Mouse (Mus musculus) limb, embryonic 15.5 days (tissue): ENCODE data around the gene Cnpy1. TPM values are rescaled to one million over a fixed set of nuclear protein-coding genes. Genes with fewer than 3 reads are reported as not detected.

Experiments used
- ATAC-seq: fragments of 200-750 bp; cut with Nextera tagmentation; 2 replicates; pipeline ENCODE4 v1.8.0; 2017; ENCODE audit warnings: low read depth, moderate TSS enrichment; ENCODE audit not compliant: insufficient number of reproducible peaks, low FRiP score, low TSS enrichment
- H3K27ac ChIP-seq: fragments of 300-500 bp; sonication (generic); 2 replicates; pipeline ENCODE4 v1.5.1; 2015; ENCODE audit warnings: moderate library complexity, mild to moderate bottlenecking, inconsistent platforms
- H3K27me3 ChIP-seq: fragments of 300-500 bp; sonication (generic); 2 replicates; pipeline ENCODE4 v1.6.1; 2015; ENCODE audit warnings: inconsistent platforms
- H3K36me3 ChIP-seq: fragments of 300-500 bp; sonication (generic); 2 replicates; pipeline ENCODE4 v1.6.1; 2015; ENCODE audit warnings: inconsistent platforms
- H3K4me1 ChIP-seq: fragments of 300-500 bp; sonication (generic); 2 replicates; pipeline ENCODE4 v1.6.1; 2015; ENCODE audit warnings: inconsistent platforms
- H3K4me2 ChIP-seq: fragments of 300-500 bp; sonication (generic); 2 replicates; pipeline ENCODE4 v1.6.1; 2015; ENCODE audit warnings: mild to moderate bottlenecking, inconsistent platforms
- H3K4me3 ChIP-seq: fragments of 300-500 bp; sonication (generic); 2 replicates; pipeline ENCODE4 v1.5.1; 2015; ENCODE audit warnings: mild to moderate bottlenecking, inconsistent platforms
- H3K9ac ChIP-seq: fragments of 300-500 bp; sonication (generic); 2 replicates; pipeline ENCODE4 v1.6.1; 2015; ENCODE audit warnings: inconsistent platforms
- H3K9me3 ChIP-seq: fragments of 300-500 bp; sonication (generic); 2 replicates; pipeline ENCODE4 v1.6.1; 2016; ENCODE audit warnings: inconsistent platforms
- WGBS: fragments of 180-500 bp; shearing (Covaris S2); methylation state at CpG from one replicate; pipeline ENCODE4 v1.1.7; 2015; 5-methylcytosine and 5-hydroxymethylcytosine counted together
- polyA plus RNA-seq: library from polyadenylated mRNA; unstranded; fragments of >200 nt; fragmentation: Nextera tagmentation; extraction: Ambion mirVana; gene quantifications from 2 replicates; pipeline ENCODE4 v1.2.1, GENCODE M21; 2015

Cnpy1 gene
- polyA plus RNA-seq, 1 experiment from 2014 or later: not detected

DNA sequence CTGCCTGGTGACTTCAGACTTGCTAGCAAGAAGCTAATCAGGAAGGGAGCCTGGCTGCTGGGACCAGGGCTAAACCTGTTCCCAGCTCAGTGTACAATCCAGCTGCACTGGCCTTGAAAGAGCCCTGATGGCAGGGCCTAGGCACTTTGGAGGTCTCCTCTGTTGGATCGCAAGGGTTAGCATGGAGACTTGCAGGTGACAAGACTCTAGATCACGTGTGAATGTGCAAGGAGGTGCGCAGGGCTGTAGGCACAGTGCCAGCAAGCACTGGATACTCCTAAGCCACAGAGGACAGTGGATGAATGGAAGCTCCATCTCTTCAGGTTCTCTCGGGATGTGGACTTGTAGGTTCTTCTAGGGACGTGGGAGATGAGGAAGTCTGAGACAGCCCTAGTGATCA lies 6.7 kb downstream of the Cnpy1 start:
- 76% methylated on average over 5 of the region's 5 CpGs for WGBS

DNA sequence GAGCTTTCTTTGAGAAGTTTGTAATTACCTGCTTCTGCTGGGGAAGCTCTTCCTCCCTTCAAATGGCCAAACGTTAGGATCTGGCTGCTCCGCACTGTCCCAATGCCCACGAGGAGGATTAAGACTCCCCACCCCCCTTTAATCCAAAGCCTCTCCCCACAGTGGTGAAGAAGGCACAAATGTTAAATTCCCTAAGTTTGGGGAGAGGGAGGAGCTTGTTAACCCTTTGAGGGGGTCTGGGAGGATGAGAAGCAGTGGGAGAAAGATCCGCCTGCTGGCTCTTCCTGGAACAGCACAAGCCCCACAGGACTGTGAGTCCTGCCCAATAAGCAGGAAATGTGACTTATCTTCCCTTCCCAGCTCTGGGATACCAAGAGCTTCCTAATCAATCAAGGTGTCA lies 7.5 kb downstream of the Cnpy1 start:
- 0 out of 2 replicates have a peak, but pooled peaks cover 3% of the 10 kb centered on the region for H3K27me3 ChIP-seq
- ATAC-seq: no peak
- H3K36me3 ChIP-seq: no peaks in the 10 kb centered on the region
- no peak overlapping the region for H3K27ac ChIP-seq
- H3K4me1 ChIP-seq: peaks cover 2% of the 10 kb centered on the region; the same call in 1 of the 2 replicates
- no peaks in the 10 kb centered on the region for H3K9me3 ChIP-seq
- WGBS: 16% methylated on average over 4 of the region's 4 CpGs
- H3K4me2 ChIP-seq: no peak overlapping the region
- no peak overlapping the region for H3K9ac ChIP-seq
- no peak overlapping the region for H3K4me3 ChIP-seq

More for the DNA sequence above, 6.7 kb downstream of the Cnpy1 start:
- Histone ChIP-seq H3K4me1 (peaks cover 2% of the 10 kb centered on the region; the same call in 1 of the 2 replicates), H3K27ac (no peak overlapping the region), H3K36me3 (no peaks in the 10 kb centered on the region), H3K27me3 (0 out of 2 replicates have a peak, but pooled peaks cover 3% of the 10 kb centered on the region), H3K9ac (no peak overlapping the region), H3K4me2 (no peak overlapping the region), H3K4me3 (no peak overlapping the region), H3K9me3 (no peaks in the 10 kb centered on the region)
- no peak for ATAC-seq

DNA sequence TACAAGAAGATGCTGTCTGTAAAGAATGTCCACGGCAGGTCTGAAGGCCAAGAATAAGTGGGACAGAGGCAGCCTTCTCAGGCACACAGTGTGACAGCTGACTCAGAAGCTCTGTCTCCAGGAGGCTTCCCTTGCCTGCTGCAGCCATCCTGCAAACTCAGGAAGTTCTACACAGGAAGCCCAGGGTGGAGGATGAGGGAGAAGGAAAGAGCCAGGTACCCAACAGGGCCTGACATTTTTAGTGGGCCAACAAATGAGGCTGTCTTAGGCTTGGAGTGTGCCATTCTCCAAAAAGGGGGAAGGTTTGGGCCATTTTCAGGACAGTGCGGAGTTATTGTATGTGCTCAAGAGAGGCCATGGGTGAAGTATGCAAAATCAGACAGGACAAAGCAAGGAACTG lies 7.9 kb downstream of the Cnpy1 start:
- Histone ChIP-seq H3K9ac (no peak overlapping the region), H3K27me3 (0 out of 2 replicates have a peak, but pooled peaks cover 3% of the 10 kb centered on the region), H3K27ac (no peak overlapping the region), H3K36me3 (no peaks in the 10 kb centered on the region), H3K4me2 (no peak overlapping the region), H3K4me1 (peaks cover 2% of the 10 kb centered on the region; the same call in 1 of the 2 replicates), H3K9me3 (no peaks in the 10 kb centered on the region), H3K4me3 (no peak overlapping the region)
- no peak for ATAC-seq
- WGBS: 75% methylated on average over 2 of the region's 2 CpGs

DNA sequence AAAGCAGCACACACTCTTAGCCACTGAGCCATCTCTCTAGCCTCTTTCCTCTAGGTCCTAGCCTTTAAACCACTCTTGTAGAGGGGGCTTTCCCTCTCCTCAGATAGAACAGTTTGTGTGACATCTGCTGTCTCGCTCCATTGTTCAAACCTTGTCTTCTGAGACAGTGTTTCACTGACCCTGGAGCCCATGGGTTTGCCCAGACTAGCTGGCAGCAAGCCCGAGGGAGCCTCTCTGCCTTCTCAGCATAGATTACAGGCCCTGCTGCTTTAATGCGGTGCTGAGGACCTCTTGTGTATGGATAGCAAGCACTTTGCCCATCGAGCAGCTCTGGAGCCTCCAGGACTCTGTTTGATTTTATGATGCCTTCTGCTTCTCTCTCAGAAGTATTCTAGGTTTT lies 8.6 kb downstream of the Cnpy1 start:
- no peak for ATAC-seq
- Histone ChIP-seq H3K4me1 (peaks cover 2% of the 10 kb centered on the region; the same call in 1 of the 2 replicates), H3K9me3 (no peaks in the 10 kb centered on the region), H3K27ac (no peak overlapping the region), H3K36me3 (no peaks in the 10 kb centered on the region), H3K27me3 (0 out of 2 replicates have a peak, but pooled peaks cover 3% of the 10 kb centered on the region), H3K9ac (no peak overlapping the region), H3K4me3 (no peak overlapping the region), H3K4me2 (no peak overlapping the region)
- 48% methylated on average over 4 of the region's 4 CpGs for WGBS

DNA sequence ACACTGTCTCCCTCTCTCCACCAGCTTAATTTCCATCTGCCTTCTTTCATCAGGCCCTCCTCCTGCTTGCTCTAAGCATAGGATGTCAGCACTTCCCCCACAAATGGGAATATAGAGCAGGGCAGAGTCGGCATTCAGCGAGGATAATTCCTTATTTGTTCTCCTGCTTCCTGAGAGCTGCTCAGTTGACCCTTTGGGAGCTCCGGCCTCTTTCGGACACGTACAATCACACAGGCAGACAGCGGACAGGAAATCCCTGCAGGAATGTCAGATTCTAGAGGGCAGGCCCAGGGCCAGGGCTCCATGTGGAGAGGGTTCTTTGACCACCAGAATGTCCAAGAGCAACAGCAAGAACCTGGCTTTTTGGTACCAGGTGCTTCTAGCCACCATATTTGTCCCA lies 9.5 kb downstream of the Cnpy1 start:
- ATAC-seq: no peak
- 57% methylated on average over 6 of the region's 6 CpGs for WGBS

DNA sequence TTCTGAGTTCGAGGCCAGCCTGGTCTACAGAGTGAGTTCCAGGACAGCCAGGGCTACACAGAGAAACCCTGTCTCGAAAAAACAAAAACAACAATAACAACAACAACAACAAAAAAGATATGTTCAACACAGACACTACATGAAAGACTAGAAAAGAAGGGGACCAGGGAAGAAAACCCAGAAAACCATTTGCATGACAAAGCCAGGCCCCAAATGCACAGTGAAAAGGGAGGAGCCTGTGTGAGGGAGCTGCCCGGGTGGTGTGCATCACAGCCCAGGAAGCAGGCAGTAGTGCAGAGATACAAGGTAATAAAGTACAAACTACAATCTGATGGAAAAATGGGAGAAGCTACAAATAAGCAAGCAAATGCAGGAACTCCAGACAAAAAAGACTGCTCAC lies 13.5 kb downstream of the Cnpy1 start:
- no peak overlapping the region for H3K27ac ChIP-seq
- H3K27me3 ChIP-seq: no peaks in the 10 kb centered on the region
- WGBS: 68% methylated on average over 3 of the region's 3 CpGs
- H3K4me2 ChIP-seq: no peak overlapping the region
- no peak for ATAC-seq
- peaks cover 2% of the 10 kb centered on the region; the same call in 1 of the 2 replicates for H3K4me1 ChIP-seq
- no peaks in the 10 kb centered on the region for H3K9me3 ChIP-seq
- H3K9ac ChIP-seq: no peak overlapping the region
- no peak overlapping the region for H3K4me3 ChIP-seq
- H3K36me3 ChIP-seq: no peaks in the 10 kb centered on the region

More for the DNA sequence above, 9.5 kb downstream of the Cnpy1 start:
- Histone ChIP-seq H3K27ac (no peak overlapping the region), H3K4me1 (peaks cover 2% of the 10 kb centered on the region; the same call in 1 of the 2 replicates), H3K9me3 (no peaks in the 10 kb centered on the region), H3K9ac (no peak overlapping the region), H3K36me3 (no peaks in the 10 kb centered on the region), H3K4me3 (no peak overlapping the region), H3K4me2 (no peak overlapping the region), H3K27me3 (0 out of 2 replicates have a peak, but pooled peaks cover 3% of the 10 kb centered on the region)

DNA sequence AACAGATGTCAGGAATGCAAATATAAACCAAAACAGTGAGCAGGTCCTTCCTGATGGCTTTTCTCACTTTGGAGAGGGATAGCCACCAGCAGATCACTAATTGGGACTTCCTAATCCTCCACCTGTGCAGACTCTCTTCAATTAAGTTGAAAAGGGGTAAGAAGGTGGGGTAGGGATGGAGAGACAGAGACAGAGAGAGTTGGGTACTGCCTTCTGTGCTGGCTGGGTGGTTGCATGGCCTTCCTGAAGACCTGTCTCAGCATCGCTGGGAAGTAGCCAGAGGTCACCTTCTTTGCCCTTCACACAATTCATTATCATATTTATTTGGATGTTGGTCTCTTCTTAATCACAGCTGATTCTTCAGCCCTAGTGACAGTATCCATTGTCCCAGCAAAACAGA lies 26.0 kb downstream of the Cnpy1 start:
- no peak overlapping the region for H3K9ac ChIP-seq
- ATAC-seq: no peak
- H3K9me3 ChIP-seq: no peaks in the 10 kb centered on the region
- no peaks in the 10 kb centered on the region for H3K36me3 ChIP-seq
- H3K27ac ChIP-seq: no peak overlapping the region
- no peak overlapping the region for H3K4me2 ChIP-seq
- 79% methylated on average over 1 of the region's 1 CpGs for WGBS
- no peak overlapping the region for H3K4me3 ChIP-seq
- H3K4me1 ChIP-seq: no peaks in the 10 kb centered on the region
- peaks cover 16% of the 10 kb centered on the region for H3K27me3 ChIP-seq

DNA sequence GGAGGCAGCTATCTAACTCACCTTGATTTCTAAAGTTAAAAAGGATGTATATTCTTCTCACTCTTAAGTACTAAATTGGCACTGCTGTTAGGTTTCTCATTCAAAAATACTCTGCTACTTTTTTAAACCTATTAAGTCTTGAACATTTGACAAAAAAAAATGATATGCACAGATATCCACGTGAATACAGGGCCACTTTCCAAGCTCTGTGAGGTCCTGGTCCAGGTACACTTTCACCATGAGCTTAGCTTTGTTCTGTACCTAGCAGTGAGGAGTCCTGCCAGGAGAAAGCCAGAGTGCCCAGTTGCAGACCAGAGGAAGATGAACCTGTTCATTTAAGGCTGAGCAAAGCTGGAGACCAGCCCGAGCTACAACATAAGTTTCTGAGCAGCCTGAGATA lies 32.2 kb downstream of the Cnpy1 start:
- Histone ChIP-seq H3K9me3 (no peaks in the 10 kb centered on the region), H3K27ac (no peak overlapping the region), H3K27me3 (peaks cover 73% of the 10 kb centered on the region), H3K4me2 (no peak overlapping the region), H3K36me3 (no peaks in the 10 kb centered on the region), H3K4me1 (peaks cover 9% of the 10 kb centered on the region), H3K4me3 (no peak overlapping the region), H3K9ac (no peak overlapping the region)
- ATAC-seq: no peak
- WGBS: 57% methylated on average over 2 of the region's 2 CpGs

DNA sequence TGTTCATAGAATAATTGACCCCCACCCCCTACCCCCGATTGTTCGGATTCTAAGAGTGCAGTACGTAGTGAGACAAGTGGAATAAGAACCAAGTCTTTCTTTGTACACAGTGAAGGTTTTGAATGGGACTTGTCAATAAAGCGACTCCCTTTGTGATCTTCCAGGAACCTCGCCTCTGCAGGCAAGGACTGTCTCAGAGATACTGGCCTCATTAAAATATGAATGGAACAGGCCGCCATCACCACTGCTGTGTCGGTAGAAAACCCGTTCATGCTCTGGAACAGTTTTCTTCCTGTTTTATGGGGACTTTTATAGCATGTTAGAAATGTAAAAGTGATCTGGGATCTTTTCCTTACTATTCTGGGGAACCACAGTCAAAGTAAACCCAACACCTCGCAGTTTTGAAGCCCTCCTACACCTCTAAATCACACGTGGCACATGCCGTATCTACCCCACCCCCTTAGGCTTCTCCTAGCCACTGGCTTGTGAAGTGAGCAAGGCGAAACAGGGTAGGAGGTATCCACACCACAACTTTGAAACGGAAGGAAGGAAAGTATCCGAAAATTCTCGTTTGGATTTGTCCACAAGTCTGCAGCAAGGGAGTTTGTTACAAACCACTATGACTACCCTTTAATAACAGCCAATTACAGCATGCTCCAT lies 33.8 kb downstream of the Cnpy1 start:
- H3K4me3 ChIP-seq: no peak overlapping the region
- no peak overlapping the region for H3K27ac ChIP-seq
- WGBS: 4% methylated on average over 15 of the region's 15 CpGs
- no peak for ATAC-seq
- H3K4me1 ChIP-seq: peaks cover 9% of the 10 kb centered on the region
- H3K36me3 ChIP-seq: no peaks in the 10 kb centered on the region
- H3K4me2 ChIP-seq: no peak overlapping the region
- H3K9me3 ChIP-seq: no peaks in the 10 kb centered on the region
- H3K27me3 ChIP-seq: peaks cover 85% of the 10 kb centered on the region
- no peak overlapping the region for H3K9ac ChIP-seq

DNA sequence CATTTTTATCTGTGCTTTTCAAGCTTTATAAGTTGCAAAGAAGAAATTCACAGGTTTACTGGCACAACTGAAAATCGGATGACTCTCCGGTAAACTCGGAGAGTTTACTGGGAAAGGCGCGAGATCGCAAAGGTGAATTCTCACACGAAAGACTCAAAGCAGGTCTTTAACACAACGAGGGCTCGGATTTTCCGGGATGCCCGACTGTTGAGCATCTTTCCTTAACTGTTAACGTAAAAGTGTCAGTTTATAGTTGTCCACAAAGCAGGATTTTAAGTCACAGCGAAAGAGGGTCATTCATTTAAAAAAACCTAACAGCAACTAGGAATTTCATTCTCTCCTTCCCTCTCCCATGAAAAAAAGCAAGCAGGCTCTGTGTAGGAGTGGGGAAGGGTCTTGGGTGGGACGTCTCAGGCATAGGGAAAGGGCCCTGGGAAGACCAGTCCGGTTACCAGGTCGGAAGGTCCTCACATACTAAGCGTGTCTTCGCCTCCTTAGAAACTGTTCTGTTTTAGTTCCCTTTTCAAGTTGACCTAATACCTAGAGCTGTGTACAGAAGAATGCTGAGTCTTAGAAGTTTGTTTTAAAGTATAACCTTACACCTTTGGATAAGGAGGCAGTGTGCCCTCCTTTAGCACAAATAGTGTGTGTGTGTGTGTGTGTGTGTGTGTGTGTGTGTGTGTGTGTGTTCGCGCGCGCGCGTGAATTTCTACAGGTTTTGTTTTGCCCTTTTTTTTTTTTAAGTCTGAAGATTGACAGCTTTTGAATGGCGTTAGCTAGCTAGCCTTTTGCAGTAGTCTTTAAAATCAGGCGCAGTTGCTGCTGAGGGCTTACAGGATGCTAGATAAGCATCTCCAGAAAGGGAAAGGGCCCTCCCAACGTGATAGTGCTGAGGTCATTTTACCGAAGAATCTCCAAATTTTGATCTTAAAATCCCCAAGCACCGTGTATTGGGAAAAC lies 34.7 kb downstream of the Cnpy1 start:
- WGBS: 1% methylated on average over 29 of the region's 29 CpGs
- H3K9ac ChIP-seq: no peak overlapping the region
- no peak overlapping the region for H3K4me2 ChIP-seq
- H3K27ac ChIP-seq: no peak overlapping the region
- H3K4me1 ChIP-seq: peaks cover 9% of the 10 kb centered on the region
- no peak for ATAC-seq
- no peaks in the 10 kb centered on the region for H3K36me3 ChIP-seq
- H3K4me3 ChIP-seq: no peak overlapping the region
- H3K9me3 ChIP-seq: no peaks in the 10 kb centered on the region
- H3K27me3 ChIP-seq: peaks cover 89% of the 10 kb centered on the region

DNA sequence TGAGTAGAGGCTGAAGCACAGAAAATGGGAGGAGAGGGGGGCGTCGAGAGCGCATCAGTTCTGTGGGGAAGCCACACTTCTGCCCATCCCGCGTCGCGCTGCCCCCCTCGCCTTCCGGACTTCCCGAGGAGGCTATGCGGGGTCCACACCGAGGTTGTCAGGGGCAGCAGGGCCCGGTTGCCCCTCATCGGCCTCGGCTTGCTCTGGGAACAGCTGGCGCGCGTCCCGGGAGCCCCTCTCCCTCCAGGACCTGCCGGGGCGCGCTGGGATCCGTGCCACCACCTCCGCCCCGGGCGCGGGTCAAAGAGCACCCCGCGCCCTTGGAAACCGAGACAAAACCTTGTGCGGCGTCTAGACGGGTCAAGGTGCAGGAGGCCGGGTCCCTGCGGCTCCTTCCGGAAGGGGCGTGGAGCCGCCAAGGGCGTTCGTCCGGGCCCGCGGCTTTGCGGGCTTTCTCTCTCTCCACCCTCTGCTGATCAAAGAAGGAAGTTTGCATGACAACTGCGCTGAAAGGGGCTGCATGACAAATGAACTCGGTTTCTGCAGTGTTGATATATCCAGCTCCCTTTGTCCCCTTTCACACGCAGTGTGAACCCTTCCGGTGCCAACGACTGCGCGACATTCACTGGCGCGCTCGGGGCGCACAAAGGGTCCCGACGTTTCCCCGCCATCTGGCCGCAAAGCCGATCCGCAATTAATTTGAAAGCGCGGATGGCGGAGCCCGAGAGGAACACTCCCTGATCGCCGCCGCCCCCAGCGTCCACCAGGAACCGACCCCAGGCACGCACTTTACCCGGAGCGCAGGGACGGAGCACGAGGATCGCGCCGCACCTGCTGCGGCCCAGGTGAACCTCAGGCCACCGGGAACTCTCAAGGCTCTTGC lies 35.8 kb downstream of the Cnpy1 start:
- Histone ChIP-seq H3K9ac (no peak overlapping the region), H3K27me3 (peaks cover 86% of the 10 kb centered on the region), H3K27ac (no peak overlapping the region), H3K36me3 (no peaks in the 10 kb centered on the region), H3K9me3 (no peaks in the 10 kb centered on the region), H3K4me2 (peak overlapping the region; percentile 51), H3K4me3 (peak overlapping the region; percentile 28), H3K4me1 (peaks cover 9% of the 10 kb centered on the region)
- no peak for ATAC-seq
- under 1% methylated on average over 80 of the region's 80 CpGs for WGBS
